In the genomic region with DNA sequence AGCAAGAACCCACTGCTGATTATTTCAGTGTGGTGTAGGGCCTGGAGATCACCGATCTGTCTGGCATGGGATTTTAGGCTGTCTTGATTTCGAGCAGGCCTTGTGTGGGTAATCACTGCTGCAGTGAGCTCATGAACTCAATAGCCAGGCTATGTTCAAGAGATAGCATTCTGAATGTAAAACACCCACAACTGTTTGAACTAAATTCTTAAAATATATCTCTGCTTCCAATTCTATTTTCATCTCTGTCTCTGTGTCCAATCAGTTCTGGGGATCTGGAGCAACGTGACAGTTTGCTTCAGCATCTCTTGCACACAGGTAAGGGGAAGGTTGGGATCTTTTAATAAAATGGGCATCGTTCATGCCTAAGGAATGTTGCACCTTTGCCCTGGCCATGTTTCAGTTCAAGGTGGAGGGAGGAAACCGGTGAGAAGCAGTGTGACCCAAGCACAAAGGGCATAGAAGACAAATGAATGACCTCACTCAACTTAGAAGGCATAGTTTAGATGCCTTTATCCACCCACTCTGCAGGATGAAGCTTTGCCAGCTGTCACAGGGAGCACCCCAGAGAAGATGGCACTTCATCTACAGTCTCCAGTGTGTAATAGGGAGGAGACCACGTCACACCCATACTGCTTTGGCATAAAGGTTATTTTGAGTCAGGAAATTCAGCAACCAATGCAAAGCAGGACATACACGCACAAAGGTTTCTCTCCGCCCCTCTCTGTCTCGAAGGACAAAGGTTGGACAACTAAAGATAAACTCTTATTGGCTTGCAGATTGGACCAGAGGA, we compare ENCODE assay signal across 8 mouse cellular contexts. TPM values are rescaled to one million over a fixed set of nuclear protein-coding genes. Genes with fewer than 3 reads are reported as not detected.
A peak's percentile ranks its signal among the peaks of the same experiment; 100 is the strongest.
DNase-seq lines count a peak whose midpoint lies in the region; ATAC-seq and TF ChIP-seq lines count a peak whose summit lies in the region.

No protein-coding gene starts in this region.

- peak overlapping the region; percentile 79; the same call in 1 of the 2 replicates for H3K9ac ChIP-seq in heart, embryonic 14.5 days (ENCODE audit: low read length)
- H3K9ac ChIP-seq in kidney, postnatal 0 days (ENCODE audit: low read depth, low read length), result no peak overlapping the region
- peak overlapping the region; percentile 21 for H3K9ac ChIP-seq in midbrain, embryonic 16.5 days (ENCODE audit: low read depth, low read length)

- peak overlapping the region in 1 of 2 experiments; percentile 65; a peak in 2 of 4 replicates for H3K4me3 ChIP-seq in heart, embryonic 14.5 days (ENCODE audit: control insufficient read depth in 1 of 2, insufficient read depth in 1 of 2, low read depth in 1 of 2, low read length in 2 of 2)
- H3K4me3 ChIP-seq in forebrain, embryonic 10.5 days, result peak overlapping the region; percentile 68
- H3K4me3 ChIP-seq in kidney, postnatal 0 days (replicated peaks; ENCODE audit: low read depth, low read length), result peak overlapping the region; percentile 63
- H3K4me3 ChIP-seq in midbrain, embryonic 16.5 days (ENCODE audit: low read depth, low read length), result peak overlapping the region; percentile 48

- no peaks in the 10 kb centered on the region for H3K27me3 ChIP-seq in heart, embryonic 14.5 days (ENCODE audit: control insufficient read depth, insufficient read depth, low read length)
- no peaks in the 10 kb centered on the region for H3K27me3 ChIP-seq in forebrain, embryonic 10.5 days (ENCODE audit: poor library complexity, severe bottlenecking)
- no peaks in the 10 kb centered on the region for H3K27me3 ChIP-seq in kidney, postnatal 0 days (ENCODE audit: insufficient read depth, low read length)
- H3K27me3 ChIP-seq in midbrain, embryonic 16.5 days (ENCODE audit: control insufficient read depth, insufficient read depth, low read depth, low read length), result no peaks in the 10 kb centered on the region

- H3K4me1 ChIP-seq in heart, embryonic 14.5 days (ENCODE audit: control insufficient read depth in 2 of 2, insufficient read depth in 2 of 2, low read length in 2 of 2), result peaks cover 6 to 34% of the 10 kb centered on the region in 2 experiments
- H3K4me1 ChIP-seq in forebrain, embryonic 10.5 days, result peaks cover 48% of the 10 kb centered on the region
- H3K4me1 ChIP-seq in kidney, postnatal 0 days (replicated peaks; ENCODE audit: insufficient read depth, low read length), result peaks cover 12% of the 10 kb centered on the region; the same call in 1 of the 2 replicates
- peaks cover 12% of the 10 kb centered on the region for H3K4me1 ChIP-seq in midbrain, embryonic 16.5 days (ENCODE audit: control insufficient read depth, insufficient read depth, low read length)

- H3K9me3 ChIP-seq in heart, embryonic 14.5 days (ENCODE audit: control insufficient read depth, low read length), result no peaks in the 10 kb centered on the region
- H3K9me3 ChIP-seq in forebrain, embryonic 10.5 days, result no peaks in the 10 kb centered on the region
- H3K9me3 ChIP-seq in kidney, postnatal 0 days (replicated peaks; ENCODE audit: low read length), result no peaks in the 10 kb centered on the region
- H3K9me3 ChIP-seq in midbrain, embryonic 16.5 days (replicated peaks; ENCODE audit: control insufficient read depth, low read length, poor library complexity, severe bottlenecking), result no peaks in the 10 kb centered on the region

- DNase-seq in heart, postnatal 25 days (ENCODE audit: low spot score), result no peak
- peak; percentile 63 for DNase-seq in Muller cell, postnatal 12 days (ENCODE audit: inconsistent ontology term)
- DNase-seq in forebrain, embryonic 10.5 days (ENCODE audit: extremely low spot score, low spot score), result no peak
- no peak for DNase-seq in kidney, postnatal 0 days (ENCODE audit: low spot score)
- DNase-seq in adrenal gland, postnatal 4 days (ENCODE audit: low spot score in 2 of 2), result no peak
- DNase-seq in layer of hippocampus, adult 9-11 months, result no peak

- peak overlapping the region; percentile 78 for H3K4me2 ChIP-seq in heart, embryonic 14.5 days (ENCODE audit: low read length)
- H3K4me2 ChIP-seq in kidney, postnatal 0 days (ENCODE audit: low read length), result peak overlapping the region; percentile 59
- peak overlapping the region; percentile 52 for H3K4me2 ChIP-seq in midbrain, embryonic 16.5 days (ENCODE audit: low read length)

- TF ChIP-seq CTCF in kidney, postnatal 0 days (IDR thresholded peaks at IDR 0.05; ENCODE audit: low read depth), result no peak

- H3K27ac ChIP-seq in heart, embryonic 14.5 days (replicated peaks in 1 of 2; ENCODE audit: control insufficient read depth in 1 of 2, insufficient read depth in 1 of 2, low read depth in 2 of 2, low read length in 2 of 2), result peak overlapping the region; percentile 8 to 86
- H3K27ac ChIP-seq in forebrain, embryonic 10.5 days, result no peak overlapping the region
- 0 out of 2 replicates have a peak overlapping the region, but pooled peaks have one; percentile 27 for H3K27ac ChIP-seq in kidney, postnatal 0 days
- peak overlapping the region; percentile 75 for H3K27ac ChIP-seq in midbrain, embryonic 16.5 days (ENCODE audit: low read length)

- no peak; the same call in 1 of the 2 replicates for ATAC-seq in heart, embryonic 14.5 days (ENCODE audit: insufficient number of reproducible peaks, insufficient read depth, low FRiP score, low read depth)
- ATAC-seq in kidney, postnatal 0 days (replicated peaks; ENCODE audit: low FRiP score, low read depth), result 0 out of 2 replicates have a peak, but pooled peaks have one; percentile 17
- no peak for ATAC-seq in midbrain, embryonic 16.5 days

- intact Hi-C loops in heart, postnatal 25 days (cut with DNase I), result loop anchor here (5.0 kb wide), 1 partner anchor 227 kb away; no protein-coding TSS in a partner anchor

- H3K36me3 ChIP-seq in heart, embryonic 14.5 days (ENCODE audit: control insufficient read depth, insufficient read depth, low read length), result no peaks in the 10 kb centered on the region
- H3K36me3 ChIP-seq in forebrain, embryonic 10.5 days (replicated peaks), result no peaks in the 10 kb centered on the region
- no peaks in the 10 kb centered on the region for H3K36me3 ChIP-seq in kidney, postnatal 0 days (ENCODE audit: insufficient read depth, low read length)
- H3K36me3 ChIP-seq in midbrain, embryonic 16.5 days (ENCODE audit: control insufficient read depth, insufficient read depth, low read length), result no peaks in the 10 kb centered on the region

- WGBS in heart, embryonic 14.5 days, result 32% methylated on average over 9 of the region's 9 CpGs
- WGBS in forebrain, embryonic 10.5 days, result 64% methylated on average over 9 of the region's 9 CpGs
- WGBS in kidney, postnatal 0 days, result 54% methylated on average over 9 of the region's 9 CpGs
- 54% methylated on average over 9 of the region's 9 CpGs for WGBS in midbrain, embryonic 16.5 days

RNA-seq across cellular contexts. Expression of a gene that starts 36.7 kb away (rescaled TPM):
- polyA plus RNA-seq in heart, embryonic 14.5 days (2014; fragmentation: Nextera tagmentation; extraction: Ambion mirVana), result not detected in 2 replicates
- not detected for total RNA-seq in heart, postnatal 25 days (2021)
- polyA plus RNA-seq in forebrain, embryonic 10.5 days (2016; fragmentation: Nextera tagmentation; extraction: Ambion mirVana), result 0.04 TPM in 2 replicates
- polyA plus RNA-seq in kidney, postnatal 0 days (2015; fragmentation: Nextera tagmentation; extraction: Ambion mirVana), result not detected in 2 replicates
- polyA plus RNA-seq in midbrain, embryonic 16.5 days (2015; fragmentation: Nextera tagmentation; extraction: Ambion mirVana), result not detected in 2 replicates
- not detected for total RNA-seq in adrenal gland, postnatal 4 days (2021)

RNA-seq across cellular contexts. Expression of a gene that starts 38.7 kb away (rescaled TPM):
- polyA plus RNA-seq in heart, embryonic 14.5 days (2014; fragmentation: Nextera tagmentation; extraction: Ambion mirVana), result 10.8 and 11.4 TPM in 2 replicates
- 10 to 100 TPM; 89.3 to 92.0 TPM for total RNA-seq in heart, postnatal 25 days (2021)
- 3.2 and 3.3 TPM in 2 replicates for polyA plus RNA-seq in forebrain, embryonic 10.5 days (2016; fragmentation: Nextera tagmentation; extraction: Ambion mirVana)
- 6.1 and 6.2 TPM in 2 replicates for polyA plus RNA-seq in kidney, postnatal 0 days (2015; fragmentation: Nextera tagmentation; extraction: Ambion mirVana)
- 3.3 and 3.6 TPM in 2 replicates for polyA plus RNA-seq in midbrain, embryonic 16.5 days (2015; fragmentation: Nextera tagmentation; extraction: Ambion mirVana)
- 10 to 100 TPM; 71.0 to 74.0 TPM for total RNA-seq in adrenal gland, postnatal 4 days (2021)

RNA-seq across cellular contexts. Expression of a gene that starts 58.1 kb away (rescaled TPM):
- not detected in 2 replicates for polyA plus RNA-seq in heart, embryonic 14.5 days (2014; fragmentation: Nextera tagmentation; extraction: Ambion mirVana)
- total RNA-seq in heart, postnatal 25 days (2021), result not detected
- not detected in 2 replicates for polyA plus RNA-seq in forebrain, embryonic 10.5 days (2016; fragmentation: Nextera tagmentation; extraction: Ambion mirVana)
- polyA plus RNA-seq in kidney, postnatal 0 days (2015; fragmentation: Nextera tagmentation; extraction: Ambion mirVana), result not detected in 2 replicates
- not detected in 2 replicates for polyA plus RNA-seq in midbrain, embryonic 16.5 days (2015; fragmentation: Nextera tagmentation; extraction: Ambion mirVana)
- total RNA-seq in adrenal gland, postnatal 4 days (2021), result not detected
